Comparison of ENCODE assay signal across 8 mouse cellular contexts in the genomic region with DNA sequence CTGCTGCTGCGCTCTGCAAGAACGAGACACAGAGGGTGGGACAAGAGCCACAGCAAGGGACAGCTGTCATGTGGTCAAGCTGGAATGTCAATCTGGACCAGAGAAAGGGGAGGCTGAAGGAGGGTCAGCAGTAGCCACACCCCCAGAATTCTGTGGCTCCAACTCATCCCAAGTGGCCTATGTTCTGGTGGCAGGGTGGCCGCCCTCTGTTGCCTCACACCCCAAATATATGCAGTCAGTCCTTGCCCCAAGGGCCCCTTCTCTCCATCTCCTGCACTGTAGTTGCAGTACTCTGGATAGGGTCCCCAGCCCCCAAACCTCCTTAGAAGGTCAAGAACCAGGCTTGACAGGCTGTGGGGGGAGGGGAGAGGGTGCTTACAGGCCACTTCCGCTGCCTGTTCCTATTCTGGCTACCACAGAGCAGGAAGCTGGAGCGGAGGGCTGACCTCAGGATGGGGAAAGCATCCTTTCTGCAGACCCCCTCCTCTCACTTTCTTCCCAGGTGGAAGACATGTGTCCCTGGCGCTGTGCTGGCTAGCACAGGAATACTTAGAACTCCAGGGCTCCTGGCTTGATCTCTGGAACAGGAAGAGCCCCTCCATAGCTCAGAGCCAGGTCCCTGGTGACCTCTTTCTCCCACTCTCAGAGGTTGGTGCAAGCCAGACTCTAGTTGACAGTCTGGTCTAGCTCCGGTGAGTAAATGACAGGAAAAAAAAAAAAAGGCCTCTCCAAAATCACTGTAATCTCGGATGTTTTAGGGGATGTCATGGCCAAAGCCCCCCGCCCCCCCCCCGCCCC. TPM values are rescaled to one million over a fixed set of nuclear protein-coding genes. Genes with fewer than 3 reads are reported as not detected.
DNase-seq lines count a peak whose midpoint lies in the region; ATAC-seq lines count a peak whose summit lies in the region.

No protein-coding gene starts in this region.

- H3K27ac ChIP-seq in brown adipose tissue, adult 24 weeks (replicated peaks; ENCODE audit: low read depth, low read length): peak overlapping the region; percentile 30; the same call in 1 of the 2 replicates
- peak overlapping the region; percentile 73 for H3K27ac ChIP-seq in heart, embryonic 16.5 days (ENCODE audit: low read length)
- peak overlapping the region; percentile 90 for H3K27ac ChIP-seq in midbrain, embryonic 11.5 days (ENCODE audit: low read depth, low read length)

- DNase-seq in adrenal gland, postnatal 10 days: peak; percentile 59
- DNase-seq in adrenal gland, postnatal 4 days (ENCODE audit: low spot score in 2 of 2): no peak
- peak; percentile 76 for DNase-seq in kidney, postnatal 14 days
- DNase-seq in midbrain, embryonic 11.5 days (ENCODE audit: low spot score, missing footprints): peak; percentile 96
- no peak for DNase-seq in testis, postnatal 14 days (ENCODE audit: low spot score)
- DNase-seq in c-Kit-positive CD71-positive TER-119-positive erythroid progenitor cells, embryonic 14.5 days (ENCODE audit: low spot score): no peak

- peaks cover 6% of the 10 kb centered on the region for H3K4me1 ChIP-seq in brown adipose tissue, adult 24 weeks (ENCODE audit: control insufficient read depth, insufficient read depth, insufficient read length, low read length)
- peaks cover 27% of the 10 kb centered on the region for H3K4me1 ChIP-seq in heart, embryonic 16.5 days (ENCODE audit: control insufficient read depth, insufficient read depth, low read length)
- peaks cover 44% of the 10 kb centered on the region for H3K4me1 ChIP-seq in midbrain, embryonic 11.5 days (ENCODE audit: control insufficient read depth, insufficient read depth, low read length)

- H3K9ac ChIP-seq in heart, embryonic 16.5 days (ENCODE audit: low read length): no peak overlapping the region
- peak overlapping the region; percentile 51 for H3K9ac ChIP-seq in midbrain, embryonic 11.5 days (ENCODE audit: low read length)

- peak overlapping the region; percentile 12; the same call in 1 of the 2 replicates for H3K4me3 ChIP-seq in brown adipose tissue, adult 24 weeks (ENCODE audit: insufficient read depth, low read depth, low read length)
- H3K4me3 ChIP-seq in heart, embryonic 16.5 days (ENCODE audit: low read length): peak overlapping the region; percentile 25
- peak overlapping the region; percentile 19; the same call in 1 of the 2 replicates for H3K4me3 ChIP-seq in midbrain, embryonic 11.5 days (ENCODE audit: low read depth, low read length)

- H3K4me2 ChIP-seq in heart, embryonic 16.5 days (ENCODE audit: low read depth, low read length): peak overlapping the region; percentile 51
- H3K4me2 ChIP-seq in midbrain, embryonic 11.5 days: peak overlapping the region; percentile 36

- H3K27me3 ChIP-seq in heart, embryonic 16.5 days (ENCODE audit: control insufficient read depth, insufficient read depth, low read length): no peaks in the 10 kb centered on the region
- H3K27me3 ChIP-seq in midbrain, embryonic 11.5 days (ENCODE audit: control insufficient read depth, insufficient read depth, low read length): peaks cover 2% of the 10 kb centered on the region; the same call in 1 of the 2 replicates

- peaks cover 18% of the 10 kb centered on the region for H3K36me3 ChIP-seq in heart, embryonic 16.5 days (ENCODE audit: control insufficient read depth, insufficient read depth)
- H3K36me3 ChIP-seq in midbrain, embryonic 11.5 days (ENCODE audit: control insufficient read depth, insufficient read depth, low read length): no peaks in the 10 kb centered on the region

- H3K9me3 ChIP-seq in heart, embryonic 16.5 days (replicated peaks; ENCODE audit: control insufficient read depth, low read length): no peaks in the 10 kb centered on the region
- no peaks in the 10 kb centered on the region for H3K9me3 ChIP-seq in midbrain, embryonic 11.5 days (ENCODE audit: control insufficient read depth, low read length)

- WGBS in heart, embryonic 16.5 days: 32% methylated on average over 10 of the region's 10 CpGs
- WGBS in midbrain, embryonic 11.5 days: 9% methylated on average over 10 of the region's 10 CpGs

- ATAC-seq in heart, embryonic 16.5 days (replicated peaks; ENCODE audit: extremely low read depth, insufficient read depth, low FRiP score): no peak
- peak; percentile 28 for ATAC-seq in midbrain, embryonic 11.5 days (ENCODE audit: low FRiP score)

RNA-seq across cellular contexts. Expression of a gene that starts 6.5 kb away (rescaled TPM):
- 10 to 100 TPM; 59.4 to 59.8 TPM for total RNA-seq in adrenal gland, postnatal 10 days (2021)
- total RNA-seq in adrenal gland, postnatal 4 days (2021): 10 to 100 TPM; 82.6 to 88.9 TPM
- polyA plus RNA-seq in brown adipose tissue, adult 24 weeks (2012; ENCODE audit: insufficient read depth, insufficient read length, missing spikeins): 7.7 and 17.4 TPM in 2 replicates
- polyA plus RNA-seq in heart, embryonic 16.5 days (2015; fragmentation: Nextera tagmentation; extraction: Ambion mirVana): 111 and 117 TPM in 2 replicates
- 46.1 and 56.0 TPM in 2 replicates for polyA plus RNA-seq in midbrain, embryonic 11.5 days (2014; fragmentation: Nextera tagmentation; extraction: Ambion mirVana)

RNA-seq across cellular contexts. Expression of a gene that starts 8.0 kb away (rescaled TPM):
- total RNA-seq in adrenal gland, postnatal 10 days (2021): 10 to 100 TPM; 92.0 to 96.9 TPM
- 100 to 1,000 TPM; 137 to 154 TPM for total RNA-seq in adrenal gland, postnatal 4 days (2021)
- 29.6 and 45.0 TPM in 2 replicates for polyA plus RNA-seq in brown adipose tissue, adult 24 weeks (2012; ENCODE audit: insufficient read depth, insufficient read length, missing spikeins)
- polyA plus RNA-seq in heart, embryonic 16.5 days (2015; fragmentation: Nextera tagmentation; extraction: Ambion mirVana): 68.4 and 69.5 TPM in 2 replicates
- polyA plus RNA-seq in midbrain, embryonic 11.5 days (2014; fragmentation: Nextera tagmentation; extraction: Ambion mirVana): 87.8 and 96.9 TPM in 2 replicates

RNA-seq across cellular contexts. Expression of a gene that starts 15.3 kb away (rescaled TPM):
- 1 to 10 TPM; 3.3 to 3.6 TPM for total RNA-seq in adrenal gland, postnatal 10 days (2021)
- total RNA-seq in adrenal gland, postnatal 4 days (2021): 1 to 10 TPM; 2.9 to 3.8 TPM
- polyA plus RNA-seq in brown adipose tissue, adult 24 weeks (2012; ENCODE audit: insufficient read depth, insufficient read length, missing spikeins): 2.0 TPM in 2 replicates
- polyA plus RNA-seq in heart, embryonic 16.5 days (2015; fragmentation: Nextera tagmentation; extraction: Ambion mirVana): 1.8 and 2.3 TPM in 2 replicates
- 1.2 and 1.3 TPM in 2 replicates for polyA plus RNA-seq in midbrain, embryonic 11.5 days (2014; fragmentation: Nextera tagmentation; extraction: Ambion mirVana)

RNA-seq across cellular contexts. Expression of a gene that starts 31.6 kb away (rescaled TPM):
- 1 to 10 TPM in 1 of 2 experiments, under 1 TPM in 1; 0.79 to 1.7 TPM for total RNA-seq in adrenal gland, postnatal 10 days (2021)
- total RNA-seq in adrenal gland, postnatal 4 days (2021): 1 to 10 TPM in 1 of 2 experiments, under 1 TPM in 1; 0.59 to 1.8 TPM
- polyA plus RNA-seq in brown adipose tissue, adult 24 weeks (2012; ENCODE audit: insufficient read depth, insufficient read length, missing spikeins): 1.7 TPM in 2 replicates
- polyA plus RNA-seq in heart, embryonic 16.5 days (2015; fragmentation: Nextera tagmentation; extraction: Ambion mirVana): 1.2 and 1.6 TPM in 2 replicates
- 0.10 and 0.11 TPM in 2 replicates for polyA plus RNA-seq in midbrain, embryonic 11.5 days (2014; fragmentation: Nextera tagmentation; extraction: Ambion mirVana)

RNA-seq across cellular contexts. Expression of a gene that starts 59.5 kb away (rescaled TPM):
- total RNA-seq in adrenal gland, postnatal 10 days (2021): 10 to 100 TPM; 65.7 to 80.6 TPM
- 10 to 100 TPM; 62.1 to 76.0 TPM for total RNA-seq in adrenal gland, postnatal 4 days (2021)
- polyA plus RNA-seq in brown adipose tissue, adult 24 weeks (2012; ENCODE audit: insufficient read depth, insufficient read length, missing spikeins): 31.0 and 37.7 TPM in 2 replicates
- 35.5 and 36.7 TPM in 2 replicates for polyA plus RNA-seq in heart, embryonic 16.5 days (2015; fragmentation: Nextera tagmentation; extraction: Ambion mirVana)
- 103 and 108 TPM in 2 replicates for polyA plus RNA-seq in midbrain, embryonic 11.5 days (2014; fragmentation: Nextera tagmentation; extraction: Ambion mirVana)

Comparison
In these comparisons a context has a peak if more than half of its experiments do, and no peak if none do; other contexts are left out.
1. DNase-seq: peak in adrenal gland, postnatal 10 days (single experiment), kidney, postnatal 14 days (single experiment) and midbrain, embryonic 11.5 days (single experiment); none in adrenal gland, postnatal 4 days (0 of 2), testis, postnatal 14 days (single experiment) and c-Kit-positive CD71-positive TER-119-positive erythroid progenitor cells, embryonic 14.5 days (single experiment).
2. H3K27ac ChIP-seq: peak in every context shown above with its lines; median percentile 90 in midbrain, embryonic 11.5 days; 73 in heart, embryonic 16.5 days; 30 in brown adipose tissue, adult 24 weeks.
3. Peak in every context shown above with its lines, with median percentiles within 50 percentile points of each other: H3K4me3 ChIP-seq.